Mouse (Mus musculus) forebrain, embryonic 11.5 days (tissue): ENCODE results near the gene Tma7. TPM values are rescaled to one million over a fixed set of nuclear protein-coding genes. Genes with fewer than 3 reads are reported as not detected.
A peak's percentile ranks its signal among the peaks of the same experiment; 100 is the strongest.

Experiments
- ATAC-seq: fragments of 200-750 bp; cut with Nextera tagmentation; replicated peaks from 2 replicates; pipeline ENCODE4 v1.8.0; 2017; ENCODE audit warnings: moderate TSS enrichment; ENCODE audit not compliant: low FRiP score
- DNase-seq: peaks from one replicate; pipeline ENCODE4 v3.0.0-alpha.2; 2017; ENCODE audit warnings: low spot score
- H3K27ac ChIP-seq: fragments of 300-500 bp; sonication (generic); 2 replicates; pipeline ENCODE4 v1.5.1; 2014; ENCODE audit warnings: low read depth, low read length
- H3K27me3 ChIP-seq: fragments of 300-500 bp; sonication (generic); 2 replicates; pipeline ENCODE4 v1.6.1; 2014; ENCODE audit warnings: mild to moderate bottlenecking, low read length, mixed read lengths; ENCODE audit not compliant: control insufficient read depth, insufficient read depth
- H3K36me3 ChIP-seq: fragments of 300-500 bp; sonication (generic); 2 replicates; pipeline ENCODE4 v1.6.1; 2014; ENCODE audit warnings: mild to moderate bottlenecking, low read length, moderate library complexity, mixed read lengths; ENCODE audit not compliant: control insufficient read depth, insufficient read depth
- H3K4me1 ChIP-seq: fragments of 300-500 bp; sonication (generic); replicated peaks from 2 replicates; pipeline ENCODE4 v1.6.1; 2014; ENCODE audit warnings: low read length, mixed read lengths; ENCODE audit not compliant: control insufficient read depth, insufficient read depth
- H3K4me2 ChIP-seq: fragments of 300-500 bp; sonication (generic); 2 replicates; pipeline ENCODE4 v1.6.1; 2014; ENCODE audit warnings: low read depth, mild to moderate bottlenecking, low read length, moderate library complexity, mixed read lengths; ENCODE audit not compliant: severe bottlenecking
- H3K4me3 ChIP-seq: fragments of 300-500 bp; sonication (generic); 2 replicates; pipeline ENCODE4 v1.5.1; 2014; ENCODE audit warnings: low read depth, low read length
- H3K9ac ChIP-seq: fragments of 300-500 bp; sonication (generic); 2 replicates; pipeline ENCODE4 v1.6.1; 2014; ENCODE audit warnings: low read length
- H3K9me3 ChIP-seq: fragments of 300-500 bp; sonication (generic); 2 replicates; pipeline ENCODE4 v1.6.1; 2016; ENCODE audit warnings: low read length, mixed read lengths; ENCODE audit not compliant: control insufficient read depth
- WGBS: fragments of 180-500 bp; shearing (Covaris S2); extraction: QIAGEN DNeasy Blood & Tissue Kit; methylation state at CpG from one replicate; pipeline ENCODE4 v1.1.7; 2014; 5-methylcytosine and 5-hydroxymethylcytosine counted together
- polyA plus RNA-seq: library from polyadenylated mRNA; unstranded; fragments of >200 nt; fragmentation: Nextera tagmentation; extraction: Ambion mirVana; gene quantifications from 2 replicates; pipeline ENCODE4 v1.2.1, GENCODE M21; 2014

The Tma7 gene
- polyA plus RNA-seq, 1 experiment from 2014 or later: 746 TPM

DNA sequence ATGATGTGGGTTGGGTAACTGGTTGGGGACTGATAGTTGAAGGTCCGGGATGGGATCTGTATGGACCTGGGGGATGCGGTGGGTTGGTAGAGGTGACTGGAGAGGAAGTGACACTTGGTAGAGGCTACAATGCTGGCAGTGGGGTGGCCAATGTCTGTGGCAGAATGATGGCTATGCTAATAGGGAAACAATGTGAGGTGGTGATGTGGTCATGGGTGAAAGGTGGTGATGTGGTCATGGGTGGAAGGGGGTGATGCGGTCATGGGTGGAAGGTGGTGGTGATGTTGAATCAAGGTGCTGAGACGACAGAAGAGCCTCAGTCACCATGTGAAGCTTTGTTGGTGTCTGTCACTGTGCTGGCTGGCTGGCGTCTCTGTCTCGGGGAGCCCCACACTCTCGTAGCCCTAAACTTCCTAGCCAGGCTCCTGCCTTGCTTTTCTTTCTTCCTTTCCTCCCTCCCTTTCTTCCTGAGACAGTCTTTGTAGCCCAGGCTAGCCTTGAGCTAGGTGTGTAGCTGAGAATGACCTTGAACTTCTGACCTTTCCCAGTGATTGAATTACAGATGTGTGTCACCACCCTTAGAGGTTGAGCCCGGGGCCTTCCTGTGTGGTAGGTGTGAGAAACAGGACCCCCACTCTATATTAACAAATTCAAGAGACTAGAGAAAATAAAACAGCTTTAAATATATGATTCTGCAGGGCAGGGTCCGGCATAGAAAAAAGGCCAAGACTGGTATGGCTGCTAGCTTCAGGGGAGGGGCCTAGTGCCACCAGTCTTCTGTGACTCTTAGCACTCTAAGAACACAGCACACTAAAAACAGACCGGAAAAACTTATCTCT, 30.5 kb downstream of the Tma7 start:
- H3K27ac ChIP-seq: no peak overlapping the region
- no peak overlapping the region for H3K4me2 ChIP-seq
- 88% methylated on average over 10 of the region's 10 CpGs for WGBS
- DNase-seq: no peak
- H3K9me3 ChIP-seq: no peaks in the 10 kb centered on the region
- no peak overlapping the region for H3K9ac ChIP-seq
- H3K27me3 ChIP-seq: no peaks in the 10 kb centered on the region
- H3K4me1 ChIP-seq: 0 out of 2 replicates have a peak, but pooled peaks cover 7% of the 10 kb centered on the region
- H3K36me3 ChIP-seq: no peaks in the 10 kb centered on the region; the same call in 1 of the 2 replicates
- ATAC-seq: no peak
- no peak overlapping the region for H3K4me3 ChIP-seq

DNA sequence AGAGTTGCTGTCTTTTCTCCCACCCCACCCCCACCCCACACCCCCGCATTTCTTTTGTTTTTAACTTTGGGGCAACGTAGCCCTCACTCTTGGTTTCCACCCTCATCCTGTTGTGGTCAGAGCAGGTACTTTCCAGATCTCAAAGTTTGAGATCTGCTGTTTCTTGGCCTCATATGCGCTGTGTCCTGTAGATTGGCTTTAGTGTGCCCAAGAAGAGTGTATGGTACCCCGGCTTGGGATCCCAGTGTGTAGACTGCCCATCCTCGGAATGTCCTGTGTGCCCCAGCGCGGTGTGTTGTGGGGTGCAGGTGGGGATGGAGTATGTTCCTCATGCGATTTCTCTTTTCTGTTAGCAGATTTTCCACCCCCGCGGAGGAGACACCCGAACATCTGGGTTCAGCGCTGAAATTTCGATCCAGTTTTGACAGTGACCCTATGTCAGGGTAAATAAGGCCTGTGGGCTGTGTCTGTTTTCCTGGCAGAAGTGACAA, 31.3 kb downstream of the Tma7 start:
- Histone ChIP-seq H3K4me1 (0 out of 2 replicates have a peak, but pooled peaks cover 7% of the 10 kb centered on the region), H3K9ac (no peak overlapping the region), H3K4me3 (no peak overlapping the region), H3K27ac (no peak overlapping the region), H3K4me2 (no peak overlapping the region), H3K9me3 (no peaks in the 10 kb centered on the region), H3K27me3 (no peaks in the 10 kb centered on the region), H3K36me3 (no peaks in the 10 kb centered on the region)
- WGBS: 92% methylated on average over 13 of the region's 13 CpGs
- no peak for ATAC-seq
- DNase-seq: no peak

DNA sequence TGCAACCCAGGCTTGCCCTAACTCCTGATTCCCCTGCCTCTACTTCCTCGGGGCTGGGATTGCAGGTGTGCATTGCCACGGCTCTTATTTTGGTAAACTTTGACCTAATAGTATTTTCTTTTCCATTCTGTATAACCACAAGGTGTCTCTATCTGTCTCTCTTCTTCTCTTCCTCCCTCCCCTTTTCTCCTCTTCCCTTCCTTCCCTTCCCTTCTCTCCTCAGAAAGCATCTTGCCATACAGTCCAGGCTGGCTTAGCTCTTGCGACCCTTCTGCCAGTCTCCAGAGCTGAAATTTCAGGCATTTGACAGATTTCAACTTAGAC, 31.8 kb downstream of the Tma7 start:
- Histone ChIP-seq H3K27me3 (no peaks in the 10 kb centered on the region), H3K4me2 (no peak overlapping the region), H3K4me3 (no peak overlapping the region), H3K4me1 (0 out of 2 replicates have a peak, but pooled peaks cover 7% of the 10 kb centered on the region), H3K9ac (no peak overlapping the region), H3K36me3 (no peaks in the 10 kb centered on the region), H3K27ac (no peak overlapping the region), H3K9me3 (no peaks in the 10 kb centered on the region)
- DNase-seq: no peak
- ATAC-seq: no peak
- 85% methylated on average over 3 of the region's 3 CpGs for WGBS

DNA sequence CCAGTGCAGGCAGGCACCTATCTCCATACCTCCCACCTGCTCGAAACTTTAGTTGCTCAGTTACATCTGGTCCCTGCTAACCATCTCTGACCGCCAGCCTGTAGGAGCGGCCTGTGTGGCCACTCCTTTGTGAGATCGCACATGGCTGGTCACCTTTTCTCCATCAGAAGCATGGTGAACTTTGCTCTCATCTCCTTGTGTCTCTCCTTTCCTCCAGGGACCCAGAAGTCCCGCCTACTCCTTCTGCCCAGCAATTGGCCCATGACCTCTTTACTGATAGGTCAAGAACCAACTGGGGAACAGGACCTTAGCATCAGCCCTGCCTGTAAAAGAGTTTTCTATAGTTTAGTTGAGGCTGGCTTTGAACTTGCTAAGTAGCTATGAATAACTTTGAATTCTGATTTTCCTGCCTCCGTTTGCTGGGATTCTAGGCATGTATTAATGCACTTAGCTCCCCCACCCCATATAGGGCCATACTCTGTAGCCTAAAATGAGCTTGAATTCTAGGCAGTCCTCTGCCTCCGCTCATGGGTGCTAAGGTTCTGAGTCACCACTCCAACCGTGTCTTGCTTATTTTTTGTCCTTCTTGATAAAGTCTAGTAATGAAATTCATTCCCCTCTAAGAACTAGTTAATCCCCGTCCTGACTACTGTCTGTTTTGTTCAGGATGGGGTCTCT, 32.3 kb downstream of the Tma7 start:
- DNase-seq (no peak), ATAC-seq (no peak)
- Histone ChIP-seq H3K9me3 (no peaks in the 10 kb centered on the region), H3K4me2 (no peak overlapping the region), H3K36me3 (no peaks in the 10 kb centered on the region), H3K4me1 (0 out of 2 replicates have a peak, but pooled peaks cover 5% of the 10 kb centered on the region), H3K27ac (no peak overlapping the region), H3K9ac (no peak overlapping the region), H3K27me3 (no peaks in the 10 kb centered on the region), H3K4me3 (no peak overlapping the region)
- 84% methylated on average over 9 of the region's 9 CpGs for WGBS

DNA sequence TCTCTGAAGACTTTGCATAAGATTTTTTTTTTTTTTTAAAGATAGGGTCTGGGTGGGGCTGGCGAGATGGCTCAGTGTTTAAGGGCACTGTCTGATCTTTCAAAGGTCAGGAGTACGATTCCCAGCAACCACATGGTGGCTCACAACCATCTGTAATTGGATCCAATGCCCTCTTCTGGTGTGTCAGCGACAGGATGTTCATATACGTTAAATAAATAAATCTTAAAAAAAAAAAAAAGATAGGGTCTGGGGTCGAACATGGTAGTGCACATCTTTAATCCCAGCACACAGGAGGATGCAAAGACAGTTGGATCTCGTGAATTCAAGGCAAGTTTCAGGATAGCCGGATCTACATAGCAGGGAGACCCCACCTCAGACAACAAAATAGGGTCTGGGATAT, 33.1 kb downstream of the Tma7 start:
- DNase-seq (no peak), ATAC-seq (no peak)
- no peak overlapping the region for H3K27ac ChIP-seq

DNA sequence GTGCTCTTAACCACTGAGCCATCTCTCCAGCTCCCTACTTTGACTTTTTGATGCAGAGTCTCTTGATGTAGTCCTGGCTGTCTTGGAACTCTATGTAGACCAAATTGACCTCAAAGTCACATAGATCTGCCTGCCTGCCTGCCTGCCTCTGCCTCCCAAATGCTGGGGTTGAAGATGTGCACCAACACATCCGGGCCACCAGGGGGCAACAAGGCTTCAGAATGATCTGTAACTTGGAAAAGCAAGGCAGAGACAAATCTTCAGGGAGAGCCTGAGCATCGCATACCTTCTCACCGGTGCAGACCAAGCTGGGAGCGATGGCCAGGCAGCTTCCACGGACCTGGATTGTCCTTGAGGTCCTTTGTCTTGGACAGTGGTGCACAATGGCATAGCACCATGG, 36.1 kb downstream of the Tma7 start:
- 37% methylated on average over 5 of the region's 5 CpGs for WGBS
- no peaks in the 10 kb centered on the region for H3K4me1 ChIP-seq
- H3K27ac ChIP-seq: no peak overlapping the region

More for the DNA sequence above, 33.1 kb downstream of the Tma7 start:
- Histone ChIP-seq H3K4me2 (no peak overlapping the region), H3K36me3 (no peaks in the 10 kb centered on the region), H3K9ac (no peak overlapping the region), H3K4me3 (no peak overlapping the region), H3K27me3 (no peaks in the 10 kb centered on the region), H3K4me1 (0 out of 2 replicates have a peak, but pooled peaks cover under 1% of the 10 kb centered on the region), H3K9me3 (no peaks in the 10 kb centered on the region)
- 79% methylated on average over 7 of the region's 7 CpGs for WGBS

DNA sequence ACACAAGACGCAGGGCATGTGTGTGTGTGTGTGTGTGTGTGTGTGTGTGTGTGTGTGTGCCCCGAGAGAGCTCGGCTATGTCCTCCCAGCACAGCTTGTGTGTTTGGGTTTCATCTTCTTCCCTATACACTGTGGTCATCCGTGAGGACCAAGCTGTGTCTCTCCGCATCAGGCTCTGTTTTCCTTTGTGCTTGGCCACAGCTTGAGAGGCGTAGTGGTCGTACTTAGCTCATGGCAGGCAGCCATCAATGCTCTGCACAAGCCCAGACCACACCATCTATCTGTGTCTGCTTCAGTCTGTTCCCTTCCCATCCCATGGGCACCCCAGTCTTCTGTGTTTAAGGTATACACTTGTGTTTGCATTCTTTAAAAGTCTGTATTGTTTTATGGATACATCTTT, 41.0 kb downstream of the Tma7 start:
- no peak overlapping the region for H3K27ac ChIP-seq
- H3K9me3 ChIP-seq: no peaks in the 10 kb centered on the region
- DNase-seq: no peak
- H3K4me2 ChIP-seq: no peak overlapping the region
- no peak for ATAC-seq
- H3K27me3 ChIP-seq: no peaks in the 10 kb centered on the region
- H3K9ac ChIP-seq: no peak overlapping the region
- 77% methylated on average over 7 of the region's 7 CpGs for WGBS
- no peaks in the 10 kb centered on the region for H3K36me3 ChIP-seq
- H3K4me3 ChIP-seq: no peak overlapping the region
- H3K4me1 ChIP-seq: no peaks in the 10 kb centered on the region

More for the DNA sequence above, 36.1 kb downstream of the Tma7 start:
- no peaks in the 10 kb centered on the region for H3K36me3 ChIP-seq
- H3K27me3 ChIP-seq: no peaks in the 10 kb centered on the region
- H3K9me3 ChIP-seq: no peaks in the 10 kb centered on the region
- DNase-seq (peak; percentile 70), ATAC-seq (no peak)
- no peak overlapping the region for H3K9ac ChIP-seq
- H3K4me2 ChIP-seq: no peak overlapping the region
- H3K4me3 ChIP-seq: no peak overlapping the region

DNA sequence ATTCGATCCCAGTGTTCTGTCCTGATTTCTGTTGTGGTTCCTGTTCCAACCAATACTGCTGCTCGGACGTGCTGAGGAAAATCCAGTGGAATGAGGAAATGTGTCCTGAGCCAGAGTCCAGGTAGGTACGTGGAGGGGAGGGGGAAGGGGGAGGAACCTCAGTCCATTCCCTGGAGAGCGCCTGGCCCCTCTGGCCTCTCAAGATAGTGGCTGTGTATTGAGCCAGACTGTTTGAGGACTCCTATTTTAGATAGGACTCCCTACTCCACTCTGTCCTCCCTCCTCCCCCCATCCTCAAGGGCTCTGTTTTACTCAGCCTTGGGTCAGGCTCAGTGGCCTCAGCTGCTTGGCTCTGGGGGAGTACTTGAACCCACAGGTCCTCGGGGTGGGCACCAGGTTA, 41.5 kb downstream of the Tma7 start:
- Histone ChIP-seq H3K4me2 (no peak overlapping the region), H3K27me3 (no peaks in the 10 kb centered on the region), H3K27ac (no peak overlapping the region), H3K9me3 (no peaks in the 10 kb centered on the region), H3K9ac (no peak overlapping the region), H3K36me3 (no peaks in the 10 kb centered on the region), H3K4me3 (no peak overlapping the region), H3K4me1 (no peaks in the 10 kb centered on the region)
- ATAC-seq: no peak
- no peak for DNase-seq
- WGBS: 70% methylated on average over 6 of the region's 6 CpGs
